Mouse (Mus musculus) kidney, postnatal 36 days (tissue): ENCODE measurements at regions not wholly inside any gene's neighbourhood (a gene's known extent, or its start where the extent isn't known, plus 50 kb on each side); places are given as distances from the start of the nearest gene placed in this dataset.

Source experiments
- DNase-seq, 2 experiments: peaks; one replicate each; pipeline ENCODE4 v3.0.0; 2021 to 2022; ENCODE audit warnings: mixed read lengths in 2 of 2

DNA sequence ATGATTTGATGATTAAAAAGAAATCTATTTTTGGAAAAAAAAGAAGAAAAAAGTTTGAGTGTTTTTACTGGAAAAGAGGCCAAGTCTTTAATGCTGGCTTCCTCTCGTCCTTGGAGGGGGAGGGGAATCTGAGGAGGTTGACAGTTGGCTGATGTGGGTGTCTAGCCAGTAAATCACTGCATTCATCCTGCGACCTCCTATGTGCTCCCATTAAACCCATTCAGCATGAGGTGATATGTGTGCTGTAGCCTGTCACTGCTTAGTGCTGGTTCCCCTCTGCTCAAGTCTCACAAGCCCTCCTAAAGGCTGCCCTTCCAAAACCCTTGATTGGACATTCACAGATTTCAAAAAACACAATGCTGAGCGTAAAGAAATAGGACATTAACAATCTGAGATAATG lies 68.7 kb downstream of the Atoh1 start:
- DNase-seq = no peak

DNA sequence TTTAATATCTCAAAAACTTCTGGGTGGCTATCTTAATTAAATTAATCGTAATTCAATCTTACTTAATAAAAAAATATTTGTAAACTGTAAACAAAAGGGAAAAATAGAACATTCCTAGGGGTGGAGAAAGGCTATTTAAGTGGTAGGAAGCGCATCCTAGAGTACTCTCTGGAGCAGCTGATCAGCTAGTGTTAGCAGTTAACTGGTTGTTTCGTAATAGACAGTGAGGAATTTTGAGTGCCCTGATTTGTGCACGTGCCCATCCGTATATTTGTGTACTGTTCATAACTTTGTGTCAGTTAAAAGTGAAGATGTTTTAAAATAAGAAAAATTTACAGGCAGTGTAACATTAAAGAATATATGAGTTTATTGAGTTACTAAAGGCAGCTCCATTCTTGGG lies 69.9 kb downstream of the Atoh1 start:
- DNase-seq = no peak

DNA sequence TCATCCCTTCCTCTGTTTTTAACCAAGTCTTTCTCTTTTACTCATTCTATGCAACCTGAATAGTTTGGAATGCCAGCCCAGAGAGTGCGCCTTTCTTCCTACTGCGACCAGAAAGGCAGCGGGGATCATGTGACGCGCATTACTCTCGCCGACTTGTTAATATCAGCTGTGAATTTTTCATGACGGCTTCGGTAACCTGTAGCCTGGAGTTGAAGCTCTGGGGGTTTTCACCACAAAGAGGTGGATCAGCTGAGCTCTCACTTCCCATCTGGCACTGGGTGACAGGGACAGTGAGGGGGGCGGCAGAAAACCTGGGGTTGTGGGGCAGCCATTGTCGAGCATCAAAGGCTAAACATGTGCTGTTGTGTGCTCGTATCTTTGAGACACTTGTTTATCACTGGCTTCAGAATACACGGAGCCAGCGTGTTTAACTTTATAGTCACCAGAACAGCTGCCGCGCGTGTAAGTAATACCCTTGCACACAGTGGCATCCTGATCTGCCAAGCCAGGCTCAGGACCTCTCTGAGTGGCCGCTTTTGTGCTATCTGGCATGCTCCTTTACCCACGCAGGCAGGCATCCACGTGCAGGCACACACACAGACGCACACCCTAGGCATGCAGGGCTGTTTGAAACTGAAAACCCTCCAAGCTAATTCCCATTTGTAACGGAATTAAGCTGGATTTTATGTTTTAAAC lies 70.5 kb downstream of the Atoh1 start:
- DNase-seq = peak in 1 of 2 experiments; percentile 5

DNA sequence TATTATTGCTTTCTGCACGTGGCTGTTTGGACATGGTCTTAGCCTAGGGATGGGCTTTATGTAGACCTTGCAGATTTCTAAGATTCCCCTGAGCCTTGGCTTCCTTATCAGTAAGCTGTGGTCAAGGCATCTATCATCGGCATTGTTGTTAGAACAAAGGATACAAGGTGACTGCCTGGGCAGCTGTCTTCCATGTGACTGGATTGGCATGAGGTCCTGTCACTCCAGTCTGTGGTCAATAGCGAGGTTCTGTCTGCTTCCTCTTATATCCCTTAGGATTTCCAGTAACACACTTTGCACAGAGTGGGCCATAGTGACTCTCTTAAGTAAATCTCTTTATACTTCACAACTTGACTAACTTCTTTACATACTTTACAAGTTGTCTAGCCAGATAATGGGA lies 72.0 kb downstream of the Atoh1 start:
- DNase-seq = no peak

DNA sequence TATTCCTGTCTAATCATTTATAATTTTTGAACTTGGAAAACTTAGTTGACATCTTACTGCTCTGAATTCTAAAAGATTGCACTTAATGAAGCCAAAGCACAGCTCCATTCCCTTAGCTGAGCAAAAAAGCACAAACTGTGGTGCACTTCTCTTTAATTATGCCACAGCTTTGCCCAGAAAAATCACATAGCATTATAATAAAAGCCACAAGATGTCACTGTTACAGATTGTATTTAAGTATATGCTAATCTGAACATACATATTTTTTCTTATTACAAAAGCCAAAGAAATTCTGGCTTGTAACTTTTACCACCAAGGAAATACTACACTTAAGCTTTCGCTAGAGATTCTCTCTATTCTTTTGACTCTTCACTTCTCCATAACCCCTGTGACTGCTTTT lies 86.2 kb downstream of the Atoh1 start:
- no peak for DNase-seq

DNA sequence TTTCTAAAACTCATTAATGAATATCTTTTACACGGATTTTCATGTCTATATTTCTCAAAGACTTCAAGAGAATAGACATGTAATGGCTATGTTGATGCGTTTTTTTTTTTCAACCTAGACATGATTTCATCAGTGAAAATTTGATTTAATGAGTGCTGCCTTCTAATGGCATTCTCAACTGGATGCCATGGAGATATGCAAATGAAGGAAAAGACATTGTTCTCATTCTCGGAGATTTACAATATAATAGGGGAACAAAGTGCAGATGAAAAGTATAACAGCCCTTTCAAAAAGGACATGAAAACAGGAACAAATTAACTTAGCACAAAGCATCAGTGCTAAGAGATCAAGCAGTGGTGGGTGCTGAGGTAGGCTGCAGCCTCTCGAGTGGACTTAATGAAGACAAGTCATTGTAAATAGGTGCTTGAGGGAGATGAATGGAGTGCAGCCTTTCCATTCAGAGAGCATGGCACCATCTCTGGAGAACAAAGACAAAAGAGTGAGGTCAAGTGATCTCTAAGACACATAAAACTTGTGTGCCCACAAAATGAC lies 120.2 kb downstream of the Atoh1 start:
- no peak for DNase-seq

DNA sequence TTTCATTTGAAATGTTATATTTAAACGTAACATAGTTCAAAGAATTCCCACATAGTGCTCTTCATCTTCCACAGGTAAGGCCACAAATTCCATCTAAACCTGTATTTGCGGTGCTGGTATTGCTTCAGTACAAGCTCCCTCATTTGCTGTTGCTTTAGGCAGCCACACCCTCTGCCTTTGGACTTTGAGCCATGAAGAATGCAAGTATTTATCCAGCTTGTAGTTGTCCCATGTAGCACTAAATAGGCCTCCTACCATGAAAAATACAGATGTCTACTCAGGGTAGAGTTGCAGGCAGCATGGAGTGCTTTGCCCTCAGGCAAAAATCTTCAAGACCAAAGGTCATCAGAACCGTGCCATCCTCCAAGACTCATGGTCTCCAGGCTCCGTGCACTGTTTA lies 134.0 kb downstream of the Atoh1 start:
- no peak for DNase-seq

DNA sequence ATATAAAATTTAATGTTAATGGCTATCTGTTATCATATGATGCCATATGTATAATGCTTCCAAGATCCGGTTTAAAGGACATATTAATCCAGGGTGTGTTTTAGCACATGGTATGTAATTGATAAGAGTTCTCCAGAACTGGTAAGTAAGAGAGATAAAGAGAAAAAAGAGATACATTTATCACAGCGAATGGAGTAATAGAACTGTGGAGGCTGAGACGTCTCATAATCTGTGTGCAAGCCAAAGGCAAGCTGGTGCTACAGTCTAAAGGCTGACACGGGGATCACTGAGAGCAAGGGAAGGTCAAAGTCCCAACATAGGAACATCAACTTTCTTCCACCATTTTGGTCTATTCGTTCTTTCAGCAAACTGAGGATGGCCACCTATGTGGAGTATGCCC lies 146.0 kb upstream of the Smarcad1 start:
- no peak for DNase-seq
